Mouse (Mus musculus) small intestine, adult 2 months (tissue): Measurements from ENCODE around the gene Sepsecs. TPM values are rescaled to one million over a fixed set of nuclear protein-coding genes. Genes with fewer than 3 reads are reported as not detected.

Experiments used
- H3K27ac ChIP-seq: fragments of 200-500 bp; 2 replicates; pipeline ENCODE4 v1.5.1; 2012; ENCODE audit warnings: low read depth, low read length, control low read depth, inconsistent platforms; ENCODE audit not compliant: insufficient read depth
- H3K27me3 ChIP-seq: fragments of 200-500 bp; 2 replicates; pipeline ENCODE4 v1.6.1; 2012; ENCODE audit warnings: mild to moderate bottlenecking, moderate library complexity, low read length, inconsistent platforms; ENCODE audit not compliant: control insufficient read depth, insufficient read depth
- H3K36me3 ChIP-seq: fragments of 200-500 bp; 2 replicates; pipeline ENCODE4 v1.6.1; 2012; ENCODE audit warnings: mild to moderate bottlenecking, low read length, control low read depth, inconsistent platforms; ENCODE audit not compliant: control insufficient read depth, insufficient read depth
- H3K4me1 ChIP-seq: fragments of 200-500 bp; 2 replicates; pipeline ENCODE4 v1.6.1; 2012; ENCODE audit warnings: low read length, inconsistent platforms, mixed read lengths; ENCODE audit not compliant: control insufficient read depth, insufficient read depth, insufficient read length
- H3K4me3 ChIP-seq: fragments of 200-500 bp; 2 replicates; pipeline ENCODE4 v1.5.1; 2012; ENCODE audit warnings: low read depth, mild to moderate bottlenecking, control low read depth, inconsistent platforms, low read length, moderate library complexity
- CTCF ChIP-seq: fragments of 200-500 bp; IDR thresholded peaks from 2 replicates; pipeline ENCODE4 v1.5.1; 2012; ENCODE audit warnings: low read depth, mild to moderate bottlenecking, control low read depth, inconsistent platforms, low read length, moderate library complexity, mixed read lengths; ENCODE audit not compliant: insufficient replicate concordance, insufficient read length; ENCODE audit errors: extremely low read depth
- POLR2A ChIP-seq: fragments of 200-500 bp; IDR thresholded peaks from 2 replicates; pipeline ENCODE4 v1.6.1; 2012; ENCODE audit warnings: low read depth, mild to moderate bottlenecking, control low read depth, inconsistent platforms, low read length, moderate library complexity
- WGBS: fragments of 180-500 bp; shearing (Covaris S2); methylation state at CpG from one replicate; pipeline ENCODE4 v1.1.7; 2018; 5-methylcytosine and 5-hydroxymethylcytosine counted together
- polyA plus RNA-seq: library from polyadenylated mRNA; depleted of rRNA; stranded (reverse); fragments of >200 nt; gene quantifications from 2 replicates; pipeline ENCODE4 v1.2.3, GENCODE M21; 2012

Sepsecs gene
- polyA plus RNA-seq, 1 experiment, result 4.1 TPM

- Histone ChIP-seq H3K36me3 (no peaks in the 10 kb centered on the region), H3K27ac (no peak overlapping the region), H3K4me1 (peaks cover 21% of the 10 kb centered on the region), H3K4me3 (no peak overlapping the region), H3K27me3 (no peaks in the 10 kb centered on the region)
- TF ChIP-seq POLR2A (no peak), CTCF (no peak)
- 76% methylated on average over 2 of the region's 2 CpGs for WGBS
Measured at GRCm38 (mm10) chr5:52623099-52623498, 46.4 kb downstream of the Sepsecs start.

GRCm38 (mm10) chr5:52618348-52619270, 50.9 kb downstream of the Sepsecs start:
- H3K36me3 ChIP-seq, result no peaks in the 10 kb centered on the region
- no peak overlapping the region for H3K27ac ChIP-seq
- TF ChIP-seq CTCF (no peak), POLR2A (no peak)
- peaks cover 27% of the 10 kb centered on the region for H3K4me1 ChIP-seq
- 5% methylated on average over 41 of the region's 41 CpGs for WGBS
- no peaks in the 10 kb centered on the region for H3K27me3 ChIP-seq
- H3K4me3 ChIP-seq, result peak overlapping the region; percentile 35

GRCm38 (mm10) chr5:52617711-52618347, 51.7 kb downstream of the Sepsecs start:
- no peak overlapping the region for H3K4me3 ChIP-seq
- peaks cover 29% of the 10 kb centered on the region for H3K4me1 ChIP-seq
- TF ChIP-seq CTCF, result no peak
- no peak for TF ChIP-seq POLR2A
- H3K27ac ChIP-seq, result no peak overlapping the region
- 64% methylated on average over 9 of the region's 9 CpGs for WGBS
- no peaks in the 10 kb centered on the region for H3K27me3 ChIP-seq
- H3K36me3 ChIP-seq, result no peaks in the 10 kb centered on the region

GRCm38 (mm10) chr5:52616549-52616948, 53.0 kb downstream of the Sepsecs start:
- H3K36me3 ChIP-seq, result no peaks in the 10 kb centered on the region
- TF ChIP-seq CTCF (no peak), POLR2A (no peak)
- no peak overlapping the region for H3K4me3 ChIP-seq
- H3K27ac ChIP-seq, result no peak overlapping the region
- WGBS, result 58% methylated on average over 2 of the region's 2 CpGs
- no peaks in the 10 kb centered on the region for H3K27me3 ChIP-seq
- peaks cover 29% of the 10 kb centered on the region for H3K4me1 ChIP-seq

- Histone ChIP-seq H3K4me1 (peaks cover 33% of the 10 kb centered on the region), H3K27me3 (no peaks in the 10 kb centered on the region), H3K27ac (peak overlapping the region; percentile 38; the same call in 1 of the 2 replicates), H3K36me3 (no peaks in the 10 kb centered on the region), H3K4me3 (no peak overlapping the region)
- no peak for TF ChIP-seq CTCF
- no peak for TF ChIP-seq POLR2A
- WGBS, result 18% methylated on average over 9 of the region's 9 CpGs
Measured at GRCm38 (mm10) chr5:52615421-52615820, 54.1 kb downstream of the Sepsecs start.

- H3K4me3 ChIP-seq, result no peak overlapping the region
- TF ChIP-seq POLR2A (no peak), CTCF (no peak)
- no peaks in the 10 kb centered on the region for H3K27me3 ChIP-seq
- H3K4me1 ChIP-seq, result peaks cover 33% of the 10 kb centered on the region
- 0 out of 2 replicates have a peak overlapping the region, but pooled peaks have one; percentile 38 for H3K27ac ChIP-seq
- 81% methylated on average over 4 of the region's 4 CpGs for WGBS
- no peaks in the 10 kb centered on the region for H3K36me3 ChIP-seq
Measured at GRCm38 (mm10) chr5:52614686-52615085, 54.8 kb downstream of the Sepsecs start.

- no peak for TF ChIP-seq CTCF
- no peak for TF ChIP-seq POLR2A
- WGBS, result 84% methylated on average over 8 of the region's 8 CpGs
- Histone ChIP-seq H3K4me3 (no peak overlapping the region), H3K36me3 (no peaks in the 10 kb centered on the region), H3K4me1 (peaks cover 25% of the 10 kb centered on the region), H3K27ac (no peak overlapping the region), H3K27me3 (no peaks in the 10 kb centered on the region)
Measured at GRCm38 (mm10) chr5:52612776-52613175, 56.7 kb downstream of the Sepsecs start.
